Mouse (Mus musculus) spleen, postnatal 14 days (tissue): ENCODE results near the gene Ankrd33b.

Experiments
- DNase-seq, 2 experiments: peaks; one replicate each; pipeline ENCODE4 v3.0.0; 2021 to 2022; ENCODE audit warnings: low spot score in 2 of 2

Gene Ankrd33b

GRCm38 (mm10) chr15:31368556-31368955, 1.0 kb upstream of the Ankrd33b start:
- DNase-seq = no peak

DNA sequence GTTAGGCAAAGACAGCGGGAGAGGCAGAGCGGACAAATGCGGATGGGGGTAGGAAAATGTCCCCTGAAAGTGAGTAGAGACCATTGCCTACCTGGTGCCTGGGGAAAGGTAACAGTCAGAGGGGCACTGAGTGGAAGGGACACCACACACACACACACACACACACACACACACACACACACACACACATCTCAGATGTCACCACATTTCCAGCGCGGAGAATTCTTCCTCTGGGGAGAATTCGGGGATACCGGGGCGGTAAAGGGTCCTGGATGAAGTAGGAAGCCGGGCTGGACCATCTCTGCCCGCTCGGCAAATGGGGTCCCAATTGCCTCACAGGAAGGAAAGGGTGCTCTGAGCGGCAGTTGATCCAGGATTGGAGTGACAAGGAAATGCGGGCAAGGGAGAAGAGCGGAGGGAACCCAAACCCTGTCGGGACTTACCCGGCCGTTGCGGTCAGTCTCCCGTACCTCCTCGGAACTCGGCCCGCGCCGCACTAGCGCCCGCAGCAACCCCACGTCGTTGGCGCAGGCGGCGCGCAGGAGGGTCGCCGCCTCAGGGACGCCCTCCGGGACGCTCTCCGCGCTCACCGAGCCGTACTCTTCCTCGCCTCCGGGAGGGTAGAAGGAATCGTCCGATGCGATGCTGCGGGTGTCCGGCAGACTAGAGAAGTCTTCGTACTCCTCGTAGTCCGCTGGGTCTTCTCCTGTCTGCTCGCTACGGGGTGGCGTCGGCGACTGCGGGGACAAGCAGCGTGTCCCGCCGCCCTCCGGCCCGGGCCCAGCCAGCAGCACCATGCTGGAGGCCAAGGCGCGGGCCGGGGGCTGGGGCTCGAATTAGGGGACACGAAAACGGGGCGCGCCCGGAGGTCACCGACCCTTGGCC, 688 bp downstream of the Ankrd33b start:
- DNase-seq = no peak

DNA sequence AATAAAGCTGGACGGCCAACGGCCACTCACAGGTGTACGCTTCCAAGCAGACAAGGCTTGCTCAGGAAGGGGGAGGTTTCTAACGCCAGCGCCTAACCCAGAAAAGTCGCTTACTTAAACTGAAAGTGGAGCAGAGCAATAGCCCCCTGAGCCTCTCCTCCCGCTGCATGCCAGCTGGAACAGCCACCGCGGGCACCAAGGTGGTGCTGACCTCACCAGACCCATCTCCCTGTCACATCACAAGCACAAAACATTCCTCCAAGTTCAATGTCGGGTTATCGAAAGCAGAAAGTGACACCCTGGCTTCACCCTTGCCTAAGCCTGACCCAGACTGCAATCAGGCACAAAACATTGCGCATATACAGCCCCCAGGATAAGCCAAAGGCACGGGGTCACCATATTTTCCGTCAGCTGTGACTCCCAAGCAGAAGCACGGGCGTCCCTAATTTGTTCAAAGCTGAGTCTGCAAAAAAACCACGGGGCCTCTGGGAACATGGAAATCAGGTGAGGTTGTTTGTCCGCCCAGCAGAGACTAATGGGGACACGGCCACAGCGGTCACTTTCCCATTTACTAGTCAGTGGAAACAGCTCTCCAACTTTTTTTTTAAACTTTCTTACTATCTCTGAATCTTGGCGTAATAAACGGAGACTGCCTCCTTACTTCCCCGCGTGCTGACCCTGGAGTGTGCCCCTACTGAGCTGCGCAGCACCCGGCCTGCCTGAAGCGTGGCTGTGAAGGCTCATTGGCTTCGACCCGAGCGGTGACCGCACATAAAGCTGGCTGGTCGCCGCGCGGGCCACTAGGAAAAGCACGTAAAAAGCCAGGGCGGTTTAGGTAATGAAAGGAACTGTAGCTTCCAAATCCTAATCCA, 1.6 kb downstream of the Ankrd33b start:
- DNase-seq = no peak

- no peak for DNase-seq
Measured at GRCm38 (mm10) chr15:31365041-31365719, 2.3 kb downstream of the Ankrd33b start.

DNA sequence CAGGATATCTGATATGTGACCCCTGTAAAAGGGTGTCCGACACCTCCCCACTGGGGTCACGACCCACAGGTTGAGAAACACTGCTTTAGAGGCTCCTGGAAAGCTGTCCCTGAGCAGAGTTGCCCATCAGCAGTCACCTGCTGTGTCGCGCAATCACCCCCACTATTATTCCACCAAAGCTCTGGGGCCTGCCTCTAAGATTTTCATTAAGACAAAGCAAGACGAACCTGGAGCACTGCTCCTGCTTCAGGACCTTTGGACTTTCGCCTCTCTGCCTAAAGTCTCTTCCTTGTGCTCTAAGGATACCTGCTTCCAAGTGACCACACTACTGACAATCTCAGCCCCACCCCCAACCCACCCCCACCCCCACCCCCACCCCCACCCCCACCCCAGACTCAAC, 3.1 kb downstream of the Ankrd33b start:
- no peak for DNase-seq

GRCm38 (mm10) chr15:31363981-31364361, 3.6 kb downstream of the Ankrd33b start:
- DNase-seq = no peak

DNA sequence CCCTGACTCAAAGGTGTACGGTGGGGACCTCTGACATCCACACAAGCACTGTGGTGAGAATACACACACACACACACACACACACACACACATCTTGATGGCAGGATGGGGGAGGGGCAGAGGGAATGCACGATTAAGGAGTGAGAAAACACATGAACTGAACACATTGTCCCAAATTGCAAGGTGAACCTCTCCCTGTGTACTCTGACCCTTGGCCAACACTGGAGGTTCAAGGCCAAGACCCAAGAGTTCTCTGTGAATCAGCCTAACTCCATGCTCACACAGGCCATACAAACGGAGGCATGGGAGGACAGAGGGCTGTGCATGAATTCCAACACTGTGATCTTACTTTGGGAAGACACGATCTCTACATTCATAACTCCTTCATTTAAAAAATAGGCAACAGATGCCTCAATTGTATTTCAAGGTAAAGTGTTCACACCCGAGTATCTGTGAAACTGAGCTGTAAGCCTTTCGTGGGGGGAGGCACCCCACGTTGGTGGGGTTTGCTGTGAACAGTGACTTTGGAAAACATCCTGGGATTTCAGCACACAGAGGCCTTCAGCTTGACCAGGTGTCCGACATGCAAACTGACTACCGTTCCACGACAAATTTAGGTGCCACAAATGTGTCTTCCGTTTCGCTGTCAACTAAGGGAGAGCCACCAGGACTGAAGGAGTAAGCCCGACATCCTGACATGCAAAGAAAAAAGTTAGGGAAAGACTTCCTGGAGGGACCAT, 4.1 kb downstream of the Ankrd33b start:
- DNase-seq = no peak

GRCm38 (mm10) chr15:31361259-31361853, 6.2 kb downstream of the Ankrd33b start:
- DNase-seq = no peak

- DNase-seq = no peak
Measured at GRCm38 (mm10) chr15:31360593-31360992, 6.9 kb downstream of the Ankrd33b start.

GRCm38 (mm10) chr15:31359805-31360204, 7.7 kb downstream of the Ankrd33b start:
- DNase-seq = no peak

DNA sequence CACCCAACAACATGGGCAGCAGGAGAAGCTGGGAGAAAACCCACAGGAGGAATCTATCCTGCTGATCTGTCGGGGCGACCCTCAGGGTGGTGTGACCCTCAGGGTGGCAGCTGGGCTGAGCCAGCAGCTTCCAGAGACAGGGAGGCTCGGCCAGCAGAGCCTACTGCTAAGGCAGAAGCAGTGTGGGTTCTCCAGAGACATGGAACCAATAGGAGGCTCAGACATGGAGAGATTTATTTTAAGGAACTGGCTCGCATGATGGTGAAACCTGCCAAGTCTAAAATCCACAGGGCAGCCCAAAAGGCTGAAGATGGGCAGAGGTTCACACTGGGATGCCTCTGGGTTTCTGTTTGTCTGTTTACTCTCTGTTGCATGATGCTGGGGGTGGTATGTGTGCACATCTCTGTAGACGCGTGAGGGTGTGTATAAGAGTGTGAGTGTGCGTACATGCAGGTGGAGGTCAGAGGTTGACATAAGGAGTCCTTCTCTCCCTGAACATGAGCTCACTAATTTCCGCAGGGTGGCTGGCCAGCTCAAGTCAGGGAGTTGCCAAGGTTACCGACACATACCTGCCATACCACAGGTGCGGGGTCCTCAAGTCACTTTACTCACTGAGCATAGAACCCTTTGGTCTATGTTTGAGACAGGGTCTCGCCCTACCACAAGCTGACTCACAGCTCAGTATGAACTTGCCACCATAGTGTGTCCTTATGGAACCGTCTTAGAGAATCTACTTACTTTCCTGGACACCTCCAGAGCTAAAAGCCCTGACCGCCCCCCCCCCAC, 14.8 kb downstream of the Ankrd33b start:
- no peak for DNase-seq

DNA sequence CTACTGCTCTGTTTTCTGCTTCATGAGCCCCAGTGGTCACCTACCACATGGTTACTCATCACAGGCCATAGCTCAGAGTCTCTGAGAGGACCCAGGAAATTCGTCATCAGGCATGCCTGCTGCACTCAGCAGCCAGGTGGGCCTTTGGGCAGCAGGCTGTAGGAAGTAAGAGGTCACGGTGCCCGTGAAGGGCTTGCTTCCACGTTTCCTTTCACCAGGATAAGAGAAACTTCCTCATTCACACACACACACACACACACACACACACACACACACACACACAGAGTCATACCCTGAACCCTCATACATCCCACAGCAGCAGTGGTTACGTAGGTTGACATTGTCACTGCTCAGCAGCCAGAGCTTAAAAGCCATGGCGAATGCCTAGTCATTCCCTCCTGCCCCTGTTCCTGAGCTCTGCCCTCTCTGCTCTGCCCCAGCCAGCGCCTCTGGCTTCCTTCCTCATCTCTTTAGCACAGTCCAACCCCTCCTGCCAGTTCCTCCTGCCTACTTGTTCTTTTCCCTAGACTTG, 17.6 kb downstream of the Ankrd33b start:
- DNase-seq = no peak

- no peak for DNase-seq
Measured at GRCm38 (mm10) chr15:31349046-31349445, 18.5 kb downstream of the Ankrd33b start.

DNA sequence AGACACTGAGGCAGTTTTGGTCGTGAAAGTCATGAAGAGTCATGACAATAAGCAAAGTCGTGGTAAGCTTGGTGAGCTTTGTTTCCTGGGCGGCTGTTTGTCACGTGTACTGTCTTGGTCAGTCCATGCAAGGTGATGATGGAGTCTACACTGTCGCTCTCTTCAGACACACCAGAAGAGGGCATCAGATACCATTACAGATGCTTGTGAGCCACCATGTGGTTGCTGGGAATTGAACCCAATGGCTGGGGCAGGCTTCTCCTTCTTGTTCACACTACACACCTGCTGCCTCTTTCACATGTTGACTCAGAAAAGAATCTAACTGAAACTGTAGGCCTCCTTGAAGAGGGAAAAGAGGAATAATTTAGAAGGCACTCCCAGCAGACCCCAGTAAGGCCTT, 19.3 kb downstream of the Ankrd33b start:
- no peak for DNase-seq

DNA sequence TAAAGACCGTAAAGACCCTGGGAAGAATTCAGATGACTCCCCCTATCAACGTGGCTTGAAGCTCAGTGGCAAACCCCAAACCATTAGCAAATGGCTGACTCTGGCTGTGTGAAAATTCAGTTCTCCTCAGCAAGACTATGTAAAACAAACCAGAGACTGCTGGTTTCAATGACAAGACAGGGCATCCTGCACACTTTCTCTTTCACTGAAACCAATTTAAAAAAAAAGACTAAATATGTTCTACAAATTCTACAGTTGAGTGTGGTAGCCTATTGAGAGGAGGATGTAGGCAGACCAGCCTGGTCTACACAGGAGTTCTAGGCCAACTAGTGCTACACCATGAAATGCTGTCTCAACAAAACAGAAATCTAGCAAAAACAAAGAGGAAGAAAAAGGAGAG, 21.0 kb downstream of the Ankrd33b start:
- no peak for DNase-seq

- DNase-seq = no peak
Measured at GRCm38 (mm10) chr15:31345366-31345765, 22.2 kb downstream of the Ankrd33b start.

- no peak for DNase-seq
Measured at GRCm38 (mm10) chr15:31344811-31345211, 22.7 kb downstream of the Ankrd33b start.

DNA sequence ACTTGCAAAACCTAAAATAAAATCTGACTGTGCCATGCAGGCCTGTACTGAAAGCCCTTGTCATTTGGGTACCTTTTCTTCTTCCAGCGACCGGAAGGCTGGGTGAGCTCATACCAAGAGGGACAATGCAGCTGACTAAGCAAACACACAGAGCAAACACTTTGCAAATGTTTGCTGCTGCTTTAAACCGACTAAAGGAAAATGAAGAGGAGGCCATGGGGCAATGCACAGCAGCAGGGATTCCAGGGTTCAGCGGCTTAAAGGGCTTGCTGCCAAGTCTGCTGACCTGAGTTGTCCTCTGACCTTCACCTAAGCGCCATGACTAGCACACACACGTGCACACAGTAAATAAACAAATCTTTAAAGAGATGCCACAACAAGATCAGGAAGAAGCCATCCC, 23.9 kb downstream of the Ankrd33b start:
- no peak for DNase-seq

DNA sequence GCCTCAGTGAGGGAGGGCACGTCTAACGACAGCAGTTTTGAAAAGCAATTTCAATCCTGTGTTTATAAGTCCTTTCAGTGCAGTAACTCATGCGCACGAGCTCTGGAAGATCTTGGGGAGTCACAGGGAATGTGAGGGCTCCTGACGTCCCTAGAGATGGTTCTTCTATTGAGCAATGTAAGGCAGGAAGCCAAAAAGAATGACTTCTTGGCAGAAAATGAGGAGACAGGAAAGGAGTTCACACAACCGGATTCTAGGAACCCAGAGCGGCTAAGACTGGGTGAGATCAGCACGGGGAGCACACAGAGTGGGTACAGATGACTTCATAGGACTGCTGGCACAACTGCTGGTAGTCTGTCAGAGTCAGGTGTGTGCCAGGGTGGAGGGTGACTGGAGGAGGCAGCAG, 25.0 kb downstream of the Ankrd33b start:
- no peak for DNase-seq

DNA sequence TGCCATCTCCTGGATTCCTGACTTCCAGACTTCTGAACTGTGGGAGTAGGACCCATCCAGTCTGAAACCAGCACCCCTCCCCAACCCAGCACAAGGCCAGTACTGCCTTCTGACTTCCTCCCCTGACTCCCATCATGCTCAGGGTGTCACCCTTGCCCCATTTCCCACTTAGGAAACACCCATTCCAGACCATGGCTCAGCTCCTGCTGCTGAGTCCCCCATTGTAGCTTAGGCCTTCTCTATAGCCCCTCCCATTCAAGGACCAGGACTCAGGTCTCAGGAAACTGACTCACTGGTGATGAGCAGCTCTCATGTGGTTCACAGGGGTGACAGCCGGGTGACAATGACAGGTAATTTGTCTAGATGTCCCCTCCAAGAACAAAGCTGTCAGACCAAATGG, 25.5 kb downstream of the Ankrd33b start:
- no peak for DNase-seq
